Mouse (Mus musculus) heart, adult 2 months (tissue): ENCODE measurements around the gene Ccdc151.

Source experiments
- CTCF ChIP-seq: fragments of 200-600 bp; IDR thresholded peaks from 2 replicates; pipeline ENCODE4 v1.8.1; 2022; ENCODE audit warnings: antibody characterized with exemption, mild to moderate bottlenecking, moderate library complexity
- POLR2A ChIP-seq: fragments of 200-500 bp; IDR thresholded peaks from 2 replicates; pipeline ENCODE4 v1.6.1; 2011; ENCODE audit warnings: mild to moderate bottlenecking, low read depth, low read length, control low read depth; ENCODE audit not compliant: insufficient read depth

DNA sequence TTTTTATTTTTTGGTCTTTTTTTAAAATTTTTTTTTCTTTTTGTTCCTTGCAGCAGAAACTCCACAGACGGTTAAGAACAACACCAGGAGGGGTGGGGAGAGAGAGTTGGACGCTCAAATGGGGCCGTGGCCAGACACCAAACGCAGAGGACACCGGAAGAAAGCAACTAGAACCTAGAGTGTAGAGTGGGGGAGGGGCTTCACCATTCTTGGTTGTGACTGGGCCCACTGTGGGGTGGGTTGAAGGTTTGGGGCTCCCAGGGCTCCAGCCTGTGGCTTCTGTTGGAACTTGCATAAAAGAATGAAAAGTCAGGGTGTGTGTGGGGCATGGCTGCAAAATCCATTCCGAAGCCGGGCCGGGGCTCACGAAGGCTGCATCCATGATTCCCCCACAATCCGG, 13.8 kb upstream of the Ccdc151 start:
- TF ChIP-seq POLR2A, result no peak
- TF ChIP-seq CTCF, result no peak
